7 mouse cellular contexts compared by ENCODE assay signal in genomic region chr13:95746509-95746908, GRCm38 (mm10). TPM values are rescaled to one million over a fixed set of nuclear protein-coding genes. Genes with fewer than 3 reads are reported as not detected.
DNase-seq lines count a peak whose midpoint lies in the region; ATAC-seq lines count a peak whose summit lies in the region.

No protein-coding gene starts in this region.

- peak; percentile 84 for ATAC-seq in granulocyte monocyte progenitor cell, adult 5-6 weeks (replicated peaks; ENCODE audit: poor library complexity, severe bottlenecking)

- peak; percentile 41 to 68 for DNase-seq in CD8-positive naive resting alpha-beta T cell, adult 2 months (ENCODE audit: low read depth in 2 of 2, low spot score in 2 of 2)
- DNase-seq in NIH3T3 (ENCODE audit: low read depth), result peak; percentile 42
- peak; percentile 53 to 76 for DNase-seq in cerebellum, postnatal 25 days
- peak; percentile 82 to 83 for DNase-seq in kidney, postnatal 4 days
- DNase-seq in lung, postnatal 14 days, result peak; percentile 73
- DNase-seq in spleen, adult 18-20 months, result peak; percentile 10 to 61

RNA-seq across cellular contexts. Expression of gene F2rl2, which starts 49.9 kb away (rescaled TPM):
- not detected in 2 replicates for total RNA-seq in granulocyte monocyte progenitor cell, adult 5-6 weeks (2014; fragmentation: Nextera tagmentation)
- 0.09 and 1.1 TPM in 2 replicates for total RNA-seq in granulocyte monocyte progenitor cell, adult 5-6 weeks (2017)

Comparison
In these comparisons a context has a peak if more than half of its experiments do, and no peak if none do; other contexts are left out.
1. Peak in every context shown above with its lines: DNase-seq and ATAC-seq.